Mouse (Mus musculus): ENCODE data around the gene Hps3. TPM values are rescaled to one million over a fixed set of nuclear protein-coding genes. Genes with fewer than 3 reads are reported as not detected.
"Not testable (repeated sequence)": the region's sequence is repeated elsewhere in the genome, so short reads cannot be mapped to it uniquely, and the experiment has no call there.

Gene Hps3
- polyA plus RNA-seq, 1 experiment from 2014 or later: 13.6 TPM

- not testable (repeated sequence) for H3K27ac ChIP-seq (ENCODE audit: low read depth, low read length); H3K9ac ChIP-seq (replicated peaks; ENCODE audit: low read depth, low read length); H3K27me3 ChIP-seq (ENCODE audit: control insufficient read depth, insufficient read depth, low read length); H3K4me1 ChIP-seq (ENCODE audit: control insufficient read depth, insufficient read depth, low read length); H3K4me3 ChIP-seq (ENCODE audit: low read depth, low read length); H3K9me3 ChIP-seq (ENCODE audit: control insufficient read depth, low read length); H3K4me2 ChIP-seq (ENCODE audit: low read depth, low read length); ATAC-seq (ENCODE audit: low read depth)
- 94% methylated on average over 7 of the region's 7 CpGs for WGBS
- peaks cover 20% of the 10 kb centered on the region for H3K36me3 ChIP-seq (ENCODE audit: control insufficient read depth, insufficient read depth, low read length)
Measured at GRCm38 (mm10) chr3:20010905-20011304, 24.2 kb downstream of the Hps3 start.

DNA sequence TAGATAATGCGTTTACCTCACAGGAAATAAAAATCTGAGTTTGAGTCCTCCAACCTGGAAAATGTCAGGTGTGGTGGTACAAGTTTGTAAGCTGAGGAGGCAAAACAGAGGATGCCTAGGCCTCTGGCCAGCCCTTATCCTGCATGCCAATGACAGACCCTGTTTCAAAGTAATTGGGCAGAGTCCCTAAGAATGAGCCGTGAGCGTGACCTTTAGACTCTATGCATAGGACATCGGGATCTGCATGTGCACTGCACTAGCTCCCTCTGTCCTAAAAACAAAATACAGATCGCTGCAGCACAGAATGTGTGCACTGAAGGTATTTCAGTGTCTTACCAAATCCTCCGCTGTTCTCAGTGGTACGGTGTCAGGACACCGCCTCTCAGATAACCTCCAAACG is 24.7 kb downstream of the Hps3 start:
- H3K36me3 ChIP-seq (ENCODE audit: control insufficient read depth, insufficient read depth, low read length): peaks cover 15% of the 10 kb centered on the region
- no peak for ATAC-seq (ENCODE audit: low read depth)

DNA sequence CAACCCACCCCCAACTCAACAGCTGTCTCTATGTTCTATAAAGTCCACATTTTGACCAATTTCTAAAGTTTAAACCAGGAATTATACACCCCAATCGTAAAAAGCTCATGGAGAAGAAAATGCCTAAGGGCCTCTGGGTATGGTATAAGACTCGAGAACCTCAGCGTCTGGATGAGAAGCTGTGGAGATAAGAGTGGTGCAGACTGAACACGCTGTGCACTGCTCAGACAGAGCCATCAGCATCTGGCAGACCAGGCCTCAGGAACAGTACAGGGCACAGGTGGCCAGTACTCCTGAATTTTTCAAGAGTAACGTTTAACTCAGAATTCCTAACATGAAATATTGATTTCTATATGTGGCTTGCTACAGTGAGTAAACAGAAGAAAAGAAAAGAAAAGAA is 27.4 kb downstream of the Hps3 start:
- no peak overlapping the region for H3K4me2 ChIP-seq (ENCODE audit: low read depth, low read length)
- no peaks in the 10 kb centered on the region for H3K27me3 ChIP-seq (ENCODE audit: control insufficient read depth, insufficient read depth, low read length)
- H3K4me1 ChIP-seq (ENCODE audit: control insufficient read depth, insufficient read depth, low read length): no peaks in the 10 kb centered on the region
- H3K36me3 ChIP-seq (ENCODE audit: control insufficient read depth, insufficient read depth, low read length): peaks cover 14% of the 10 kb centered on the region
- no peak for ATAC-seq (ENCODE audit: low read depth)
- no peak overlapping the region for H3K4me3 ChIP-seq (ENCODE audit: low read depth, low read length)
- H3K27ac ChIP-seq (ENCODE audit: low read depth, low read length): no peak overlapping the region
- H3K9me3 ChIP-seq (ENCODE audit: control insufficient read depth, low read length): no peaks in the 10 kb centered on the region
- no peak overlapping the region for H3K9ac ChIP-seq (replicated peaks; ENCODE audit: low read depth, low read length)
- 88% methylated on average over 5 of the region's 5 CpGs for WGBS

More for the DNA sequence above, 24.7 kb downstream of the Hps3 start:
- H3K4me3 ChIP-seq (ENCODE audit: low read depth, low read length): no peak overlapping the region
- H3K27ac ChIP-seq (ENCODE audit: low read depth, low read length): no peak overlapping the region
- H3K27me3 ChIP-seq (ENCODE audit: control insufficient read depth, insufficient read depth, low read length): no peaks in the 10 kb centered on the region
- no peaks in the 10 kb centered on the region for H3K4me1 ChIP-seq (ENCODE audit: control insufficient read depth, insufficient read depth, low read length)
- no peaks in the 10 kb centered on the region for H3K9me3 ChIP-seq (ENCODE audit: control insufficient read depth, low read length)
- no peak overlapping the region for H3K4me2 ChIP-seq (ENCODE audit: low read depth, low read length)
- WGBS: 92% methylated on average over 9 of the region's 9 CpGs
- H3K9ac ChIP-seq (replicated peaks; ENCODE audit: low read depth, low read length): no peak overlapping the region

DNA sequence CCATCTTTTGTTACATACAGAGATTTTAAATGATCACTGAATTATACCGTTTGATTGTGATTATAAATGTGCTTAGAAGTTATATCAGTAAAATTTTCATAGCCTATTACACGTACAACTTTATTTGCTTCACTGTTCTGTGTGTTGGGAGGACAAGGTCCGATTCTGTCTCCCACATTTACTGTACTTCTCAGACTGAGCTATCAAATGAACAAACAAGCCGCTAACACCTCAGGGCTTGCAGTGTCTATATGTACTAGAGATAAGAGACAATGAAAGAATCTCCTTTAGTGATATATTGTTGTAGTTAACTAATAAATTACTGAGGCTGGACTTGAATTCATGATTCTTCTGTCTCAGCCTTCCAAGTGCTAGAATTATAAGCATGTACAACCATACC is 27.8 kb downstream of the Hps3 start:
- Histone ChIP-seq H3K27me3 (ENCODE audit: control insufficient read depth, insufficient read depth, low read length) (no peaks in the 10 kb centered on the region), H3K4me2 (ENCODE audit: low read depth, low read length) (no peak overlapping the region), H3K27ac (ENCODE audit: low read depth, low read length) (no peak overlapping the region), H3K4me1 (ENCODE audit: control insufficient read depth, insufficient read depth, low read length) (no peaks in the 10 kb centered on the region), H3K4me3 (ENCODE audit: low read depth, low read length) (no peak overlapping the region), H3K9ac (replicated peaks; ENCODE audit: low read depth, low read length) (no peak overlapping the region), H3K36me3 (ENCODE audit: control insufficient read depth, insufficient read depth, low read length) (peaks cover 14% of the 10 kb centered on the region), H3K9me3 (ENCODE audit: control insufficient read depth, low read length) (no peaks in the 10 kb centered on the region)
- no peak for ATAC-seq (ENCODE audit: low read depth)
- 97% methylated on average over 4 of the region's 4 CpGs for WGBS

DNA sequence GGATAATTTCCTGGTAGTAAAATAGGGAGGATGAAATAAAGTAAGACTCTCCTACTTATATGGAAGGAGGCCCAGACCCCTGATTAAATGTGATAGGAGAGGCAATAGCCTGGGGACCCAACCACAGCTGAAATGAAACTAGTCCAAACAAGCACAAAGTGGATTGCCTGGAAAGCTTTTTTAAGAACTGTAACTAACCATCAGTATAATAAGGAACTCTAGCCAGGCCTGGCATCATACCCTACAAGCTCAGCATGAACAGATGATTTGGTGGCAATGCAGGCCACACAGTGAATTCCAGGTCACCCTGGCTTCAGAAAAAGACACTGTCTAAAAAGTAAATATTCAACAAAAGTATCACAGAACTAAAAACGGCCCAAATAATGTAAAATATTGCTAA is 29.5 kb downstream of the Hps3 start:
- Histone ChIP-seq H3K4me2 (ENCODE audit: low read depth, low read length) (no peak overlapping the region), H3K4me3 (ENCODE audit: low read depth, low read length) (no peak overlapping the region), H3K27ac (ENCODE audit: low read depth, low read length) (no peak overlapping the region), H3K9me3 (ENCODE audit: control insufficient read depth, low read length) (no peaks in the 10 kb centered on the region), H3K27me3 (ENCODE audit: control insufficient read depth, insufficient read depth, low read length) (no peaks in the 10 kb centered on the region), H3K36me3 (ENCODE audit: control insufficient read depth, insufficient read depth, low read length) (peaks cover 14% of the 10 kb centered on the region), H3K4me1 (ENCODE audit: control insufficient read depth, insufficient read depth, low read length) (no peaks in the 10 kb centered on the region), H3K9ac (replicated peaks; ENCODE audit: low read depth, low read length) (no peak overlapping the region)
- WGBS: 80% methylated on average over 1 of the region's 1 CpGs
- no peak for ATAC-seq (ENCODE audit: low read depth)

GRCm38 (mm10) chr3:20004422-20004821 is 30.7 kb downstream of the Hps3 start:
- ATAC-seq (ENCODE audit: low read depth): no peak
- H3K36me3 ChIP-seq (ENCODE audit: control insufficient read depth, insufficient read depth, low read length): peaks cover 13% of the 10 kb centered on the region; the same call in 1 of the 2 replicates
- 95% methylated on average over 8 of the region's 8 CpGs for WGBS
- H3K27ac ChIP-seq (ENCODE audit: low read depth, low read length): no peak overlapping the region
- no peaks in the 10 kb centered on the region for H3K4me1 ChIP-seq (ENCODE audit: control insufficient read depth, insufficient read depth, low read length)
- H3K9ac ChIP-seq (replicated peaks; ENCODE audit: low read depth, low read length): no peak overlapping the region
- H3K4me3 ChIP-seq (ENCODE audit: low read depth, low read length): no peak overlapping the region
- no peak overlapping the region for H3K4me2 ChIP-seq (ENCODE audit: low read depth, low read length)
- H3K9me3 ChIP-seq (ENCODE audit: control insufficient read depth, low read length): no peaks in the 10 kb centered on the region
- no peaks in the 10 kb centered on the region for H3K27me3 ChIP-seq (ENCODE audit: control insufficient read depth, insufficient read depth, low read length)

DNA sequence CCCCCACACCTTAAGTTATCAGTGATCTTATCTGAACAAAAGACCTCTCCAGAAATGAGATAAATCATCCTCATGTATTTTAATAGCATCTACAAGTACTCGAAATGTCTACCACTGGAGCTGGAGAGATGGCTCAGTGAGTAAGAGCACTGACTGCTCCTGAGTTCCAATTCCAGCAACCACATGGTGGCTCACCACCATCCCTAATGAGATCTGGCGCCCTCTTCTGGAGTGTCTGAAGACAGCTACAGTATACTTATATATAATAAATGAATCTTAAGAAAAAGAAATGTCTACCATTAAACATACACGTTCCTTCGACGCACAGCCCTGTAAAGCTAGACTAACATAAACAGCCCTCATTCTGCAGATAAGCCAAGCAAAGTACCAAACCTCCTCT is 32.3 kb downstream of the Hps3 start:
- peaks cover 13% of the 10 kb centered on the region; the same call in 1 of the 2 replicates for H3K36me3 ChIP-seq (ENCODE audit: control insufficient read depth, insufficient read depth, low read length)
- no peak overlapping the region for H3K4me2 ChIP-seq (ENCODE audit: low read depth, low read length)
- H3K9ac ChIP-seq (replicated peaks; ENCODE audit: low read depth, low read length): no peak overlapping the region
- H3K4me3 ChIP-seq (ENCODE audit: low read depth, low read length): no peak overlapping the region
- ATAC-seq (ENCODE audit: low read depth): no peak
- no peak overlapping the region for H3K27ac ChIP-seq (ENCODE audit: low read depth, low read length)
- 84% methylated on average over 5 of the region's 5 CpGs for WGBS
- H3K9me3 ChIP-seq (ENCODE audit: control insufficient read depth, low read length): no peaks in the 10 kb centered on the region
- H3K4me1 ChIP-seq (ENCODE audit: control insufficient read depth, insufficient read depth, low read length): no peaks in the 10 kb centered on the region
- no peaks in the 10 kb centered on the region for H3K27me3 ChIP-seq (ENCODE audit: control insufficient read depth, insufficient read depth, low read length)

- H3K4me1 ChIP-seq (ENCODE audit: control insufficient read depth, insufficient read depth, low read length): no peaks in the 10 kb centered on the region
- no peak overlapping the region for H3K4me3 ChIP-seq (ENCODE audit: low read depth, low read length)
- WGBS: 77% methylated on average over 4 of the region's 4 CpGs
- no peaks in the 10 kb centered on the region for H3K27me3 ChIP-seq (ENCODE audit: control insufficient read depth, insufficient read depth, low read length)
- ATAC-seq (ENCODE audit: low read depth): no peak
- peaks cover 10% of the 10 kb centered on the region for H3K36me3 ChIP-seq (ENCODE audit: control insufficient read depth, insufficient read depth, low read length)
- H3K27ac ChIP-seq (ENCODE audit: low read depth, low read length): no peak overlapping the region
- no peak overlapping the region for H3K4me2 ChIP-seq (ENCODE audit: low read depth, low read length)
- no peaks in the 10 kb centered on the region for H3K9me3 ChIP-seq (ENCODE audit: control insufficient read depth, low read length)
- H3K9ac ChIP-seq (replicated peaks; ENCODE audit: low read depth, low read length): no peak overlapping the region
Measured at GRCm38 (mm10) chr3:20000806-20001205, 34.3 kb downstream of the Hps3 start.

GRCm38 (mm10) chr3:19999551-19999950 is 35.6 kb downstream of the Hps3 start:
- Histone ChIP-seq H3K27me3 (ENCODE audit: control insufficient read depth, insufficient read depth, low read length) (no peaks in the 10 kb centered on the region), H3K4me2 (ENCODE audit: low read depth, low read length) (no peak overlapping the region), H3K36me3 (ENCODE audit: control insufficient read depth, insufficient read depth, low read length) (peaks cover 10% of the 10 kb centered on the region), H3K9ac (replicated peaks; ENCODE audit: low read depth, low read length) (no peak overlapping the region), H3K4me1 (ENCODE audit: control insufficient read depth, insufficient read depth, low read length) (no peaks in the 10 kb centered on the region), H3K27ac (ENCODE audit: low read depth, low read length) (no peak overlapping the region), H3K9me3 (ENCODE audit: control insufficient read depth, low read length) (no peaks in the 10 kb centered on the region), H3K4me3 (ENCODE audit: low read depth, low read length) (no peak overlapping the region)
- ATAC-seq (ENCODE audit: low read depth): no peak
- 93% methylated on average over 2 of the region's 2 CpGs for WGBS

GRCm38 (mm10) chr3:19992388-19992787 is 42.7 kb downstream of the Hps3 start:
- Histone ChIP-seq H3K4me3 (ENCODE audit: low read depth, low read length) (no peak overlapping the region), H3K4me2 (ENCODE audit: low read depth, low read length) (no peak overlapping the region), H3K27me3 (ENCODE audit: control insufficient read depth, insufficient read depth, low read length) (no peaks in the 10 kb centered on the region), H3K36me3 (ENCODE audit: control insufficient read depth, insufficient read depth, low read length) (peaks cover 3% of the 10 kb centered on the region; the same call in 1 of the 2 replicates), H3K4me1 (ENCODE audit: control insufficient read depth, insufficient read depth, low read length) (no peaks in the 10 kb centered on the region), H3K9ac (replicated peaks; ENCODE audit: low read depth, low read length) (no peak overlapping the region), H3K9me3 (ENCODE audit: control insufficient read depth, low read length) (no peaks in the 10 kb centered on the region), H3K27ac (ENCODE audit: low read depth, low read length) (no peak overlapping the region)
- 83% methylated on average over 4 of the region's 4 CpGs for WGBS
- no peak for ATAC-seq (ENCODE audit: low read depth)

All from neural tube, embryonic 14.5 days (tissue).